ENCODE assay signal across 19 mouse cellular contexts in the genomic region with DNA sequence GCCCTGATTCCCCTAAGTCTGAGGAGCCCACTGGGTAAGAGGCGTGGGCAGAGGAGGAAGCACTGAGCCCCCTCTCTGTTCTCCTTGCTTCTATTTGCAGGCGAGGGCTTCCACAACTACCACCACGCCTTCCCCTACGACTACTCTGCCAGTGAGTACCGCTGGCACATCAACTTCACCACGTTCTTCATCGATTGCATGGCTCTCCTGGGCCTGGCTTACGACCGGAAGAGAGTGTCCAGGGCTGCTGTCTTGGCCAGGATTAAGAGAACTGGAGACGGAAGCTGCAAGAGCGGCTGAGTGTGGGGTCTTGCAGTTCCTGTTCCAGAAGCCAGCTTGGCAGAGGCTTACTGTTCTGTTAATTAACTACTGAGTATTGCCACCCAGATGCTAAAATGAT. TPM values are rescaled to one million over a fixed set of nuclear protein-coding genes. Genes with fewer than 3 reads are reported as not detected.
DNase-seq lines count a peak whose midpoint lies in the region; ATAC-seq and TF ChIP-seq lines count a peak whose summit lies in the region.
"Had no signal": no experiment of that assay in that cellular context is flagged by ENCODE, and none has a peak within 500 bp of the region (broad histone marks: within the 10 kb centered on the region; RNA-seq: fewer than 3 reads in every experiment).

No protein-coding gene starts in this region.

- H3K9ac ChIP-seq in forebrain, embryonic 15.5 days (replicated peaks): no peak overlapping the region
- H3K9ac ChIP-seq in forebrain, embryonic 16.5 days (replicated peaks; ENCODE audit: low read depth, low read length): no peak overlapping the region

- WGBS in forebrain, embryonic 15.5 days: 73% methylated on average over 11 of the region's 11 CpGs
- 71% methylated on average over 11 of the region's 11 CpGs for WGBS in forebrain, embryonic 16.5 days
- 96% methylated on average over 11 of the region's 11 CpGs for WGBS in midbrain, embryonic 10.5 days

- no peak overlapping the region for H3K4me2 ChIP-seq in forebrain, embryonic 15.5 days (replicated peaks)
- H3K4me2 ChIP-seq in forebrain, embryonic 16.5 days (ENCODE audit: low read length): no peak overlapping the region

- H3K4me3 ChIP-seq in forebrain, embryonic 15.5 days: no peak overlapping the region
- H3K4me3 ChIP-seq in forebrain, embryonic 16.5 days (replicated peaks; ENCODE audit: low read length): no peak overlapping the region
- no peak overlapping the region for H3K4me3 ChIP-seq in embryonic fibroblast, embryonic 13.5 days (ENCODE audit: insufficient read depth, low read length)
- no peak overlapping the region for H3K4me3 ChIP-seq in midbrain, embryonic 10.5 days

- no peak for TF ChIP-seq POLR2A in embryonic fibroblast, embryonic 13.5 days (IDR thresholded peaks at IDR 0.05; ENCODE audit: low read depth, low read length)

- TF ChIP-seq CTCF in embryonic fibroblast, embryonic 13.5 days (IDR thresholded peaks at IDR 0.05; ENCODE audit: borderline replicate concordance, insufficient read depth, low read length): no peak

- no peaks in the 10 kb centered on the region for H3K27me3 ChIP-seq in forebrain, embryonic 15.5 days
- no peaks in the 10 kb centered on the region for H3K27me3 ChIP-seq in forebrain, embryonic 16.5 days (replicated peaks; ENCODE audit: control insufficient read depth, insufficient read depth, low read length)
- no peaks in the 10 kb centered on the region for H3K27me3 ChIP-seq in midbrain, embryonic 10.5 days (ENCODE audit: low read depth, poor library complexity, severe bottlenecking)

- DNase-seq in left cerebral cortex, postnatal 36 days (ENCODE audit: low spot score in 2 of 2): peak; percentile 31 to 45
- DNase-seq in left cerebral cortex, adult 18-20 months (ENCODE audit: low spot score in 2 of 2): no peak
- peak; percentile 39 for DNase-seq in 3134 (ENCODE audit: extremely low read depth, insufficient read length, low spot score)
- no peak for DNase-seq in midbrain, embryonic 10.5 days (ENCODE audit: low spot score)
- no peak for DNase-seq in urinary bladder, postnatal 36 days (ENCODE audit: low spot score in 2 of 2)
- DNase-seq: B cell, adult 2 months; cerebellum, adult 18-20 months; gastrocnemius, postnatal 36 days; kidney, postnatal 36 days; right cerebral cortex, postnatal 14 days; thymus, postnatal 36 days had no signal

- ATAC-seq in forebrain, embryonic 15.5 days (replicated peaks): no peak
- no peak for ATAC-seq in forebrain, embryonic 16.5 days
- ATAC-seq: activated CD4-positive, CD25-positive, alpha-beta regulatory T cell, adult 4 months; forebrain, embryonic 14.5 days; hindbrain, postnatal 0 days; midbrain, embryonic 16.5 days had no signal

- H3K4me1 ChIP-seq in forebrain, embryonic 15.5 days: peaks cover 78% of the 10 kb centered on the region
- peaks cover 68% of the 10 kb centered on the region for H3K4me1 ChIP-seq in forebrain, embryonic 16.5 days (replicated peaks; ENCODE audit: control insufficient read depth, insufficient read depth, low read length)
- H3K4me1 ChIP-seq in embryonic fibroblast, embryonic 13.5 days (ENCODE audit: control insufficient read depth, insufficient read depth, low read length): peaks cover 33% of the 10 kb centered on the region
- peaks cover 39% of the 10 kb centered on the region for H3K4me1 ChIP-seq in midbrain, embryonic 10.5 days

- H3K27ac ChIP-seq in forebrain, embryonic 15.5 days (replicated peaks): 0 out of 2 replicates have a peak overlapping the region, but pooled peaks have one; percentile 21
- no peak overlapping the region for H3K27ac ChIP-seq in forebrain, embryonic 16.5 days (ENCODE audit: low read length)
- peak overlapping the region; percentile 67 for H3K27ac ChIP-seq in embryonic fibroblast, embryonic 13.5 days (ENCODE audit: insufficient read depth, low read length)
- H3K27ac ChIP-seq in midbrain, embryonic 10.5 days (replicated peaks): no peak overlapping the region
- H3K27ac ChIP-seq: hindbrain, postnatal 0 days; macrophage had no signal

- H3K9me3 ChIP-seq in forebrain, embryonic 15.5 days: no peaks in the 10 kb centered on the region
- no peaks in the 10 kb centered on the region for H3K9me3 ChIP-seq in forebrain, embryonic 16.5 days (ENCODE audit: control insufficient read depth, low read length)
- no peaks in the 10 kb centered on the region for H3K9me3 ChIP-seq in midbrain, embryonic 10.5 days (replicated peaks)

- intact Hi-C loops in left cerebral cortex, postnatal 36 days (cut with DNase I): loop anchor here (2.0 to 5.0 kb wide), 2 partner anchors 30 to 59 kb away; a partner anchor contains a TSS

- peaks cover 94% of the 10 kb centered on the region for H3K36me3 ChIP-seq in forebrain, embryonic 15.5 days
- peaks cover 64% of the 10 kb centered on the region for H3K36me3 ChIP-seq in forebrain, embryonic 16.5 days (ENCODE audit: control insufficient read depth, insufficient read depth)
- H3K36me3 ChIP-seq in midbrain, embryonic 10.5 days: peaks cover 99% of the 10 kb centered on the region

RNA-seq across cellular contexts. Expression of a gene that starts 9.4 kb away (rescaled TPM):
- 253 and 267 TPM in 2 replicates for polyA plus RNA-seq in forebrain, embryonic 15.5 days (2015; fragmentation: Nextera tagmentation; extraction: Ambion mirVana)
- polyA plus RNA-seq in forebrain, embryonic 16.5 days (2015; fragmentation: Nextera tagmentation; extraction: Ambion mirVana): 290 and 318 TPM in 2 replicates
- 100 to 1,000 TPM; 590 to 647 TPM for total RNA-seq in left cerebral cortex, postnatal 36 days (2021)
- 100 to 1,000 TPM; 581 to 588 TPM for total RNA-seq in left cerebral cortex, adult 18-20 months (2021)
- polyA plus RNA-seq in embryonic fibroblast, embryonic 13.5 days (2011; ENCODE audit: insufficient read length, low read depth, missing spikeins): 442 and 478 TPM in 2 replicates
- 326 and 382 TPM in 2 replicates for polyA plus RNA-seq in midbrain, embryonic 10.5 days (2016; fragmentation: Nextera tagmentation; extraction: Ambion mirVana)

RNA-seq across cellular contexts. Expression of a gene that starts 30.0 kb away (rescaled TPM):
- polyA plus RNA-seq in forebrain, embryonic 15.5 days (2015; fragmentation: Nextera tagmentation; extraction: Ambion mirVana): 0.15 and 0.23 TPM in 2 replicates
- polyA plus RNA-seq in forebrain, embryonic 16.5 days (2015; fragmentation: Nextera tagmentation; extraction: Ambion mirVana): 0.07 and 0.16 TPM in 2 replicates
- 1 to 10 TPM; 2.2 to 3.1 TPM for total RNA-seq in left cerebral cortex, postnatal 36 days (2021)
- 1 to 10 TPM; 2.2 to 2.7 TPM for total RNA-seq in left cerebral cortex, adult 18-20 months (2021)
- polyA plus RNA-seq in embryonic fibroblast, embryonic 13.5 days (2011; ENCODE audit: insufficient read length, low read depth, missing spikeins): 0.35 and 0.72 TPM in 2 replicates
- polyA plus RNA-seq in midbrain, embryonic 10.5 days (2016; fragmentation: Nextera tagmentation; extraction: Ambion mirVana): 0.06 TPM in 1 of 2 replicates, not detected in the other

Comparison
In these comparisons a context has a peak if more than half of its experiments do, and no peak if none do; other contexts are left out.
1. H3K27ac ChIP-seq: peak in forebrain, embryonic 15.5 days (single experiment) and embryonic fibroblast, embryonic 13.5 days (single experiment); none in forebrain, embryonic 16.5 days (single experiment) and midbrain, embryonic 10.5 days (single experiment).
2. DNase-seq: peak in left cerebral cortex, postnatal 36 days (2 of 2) and 3134 (single experiment); none in left cerebral cortex, adult 18-20 months (0 of 2), midbrain, embryonic 10.5 days (single experiment) and urinary bladder, postnatal 36 days (0 of 2).